Mouse (Mus musculus): ENCODE measurements around the gene Fezf1. TPM values are rescaled to one million over a fixed set of nuclear protein-coding genes. Genes with fewer than 3 reads are reported as not detected.

Fezf1 gene
- polyA plus RNA-seq, 2 experiments = not detected

GRCm38 (mm10) chr6:23273483-23273882 is 25.3 kb upstream of the Fezf1 start:
- Histone ChIP-seq H3K4me3 (ENCODE audit: insufficient read depth in 1 of 2, low read depth in 2 of 2, low read length in 2 of 2) (no peak overlapping the region), H3K9ac (replicated peaks) (no peak overlapping the region), H3K27ac (no peak overlapping the region), H3K27me3 (ENCODE audit: control insufficient read depth, insufficient read depth, low read length) (no peaks in the 10 kb centered on the region), H3K4me1 (replicated peaks; ENCODE audit: control insufficient read depth in 2 of 2, insufficient read depth in 2 of 2, low read length in 1 of 2) (no peaks in the 10 kb centered on the region), H3K36me3 (replicated peaks; ENCODE audit: control insufficient read depth, insufficient read depth, low read depth) (no peaks in the 10 kb centered on the region), H3K4me2 (ENCODE audit: low read depth) (no peak overlapping the region), H3K9me3 (ENCODE audit: control insufficient read depth, low read length) (no peaks in the 10 kb centered on the region)
- DNase-seq (ENCODE audit: low read depth in 3 of 3, low spot score in 3 of 3) = no peak
- no peak for ATAC-seq (ENCODE audit: insufficient read depth)
- TF ChIP-seq EP300 (IDR thresholded peaks at IDR 0.05; ENCODE audit: low read depth) (no peak), CTCF (IDR thresholded peaks at IDR 0.05; ENCODE audit: low read depth) (no peak)
- 70% methylated on average over 4 of the region's 4 CpGs for WGBS (ENCODE audit: insufficient replicate concordance)

- Histone ChIP-seq H3K36me3 (replicated peaks; ENCODE audit: control insufficient read depth, insufficient read depth, low read depth) (no peaks in the 10 kb centered on the region), H3K9ac (replicated peaks) (no peak overlapping the region), H3K4me1 (replicated peaks; ENCODE audit: control insufficient read depth in 2 of 2, insufficient read depth in 2 of 2, low read length in 1 of 2) (no peaks in the 10 kb centered on the region), H3K4me3 (ENCODE audit: insufficient read depth in 1 of 2, low read depth in 2 of 2, low read length in 2 of 2) (no peak overlapping the region), H3K27me3 (ENCODE audit: control insufficient read depth, insufficient read depth, low read length) (no peaks in the 10 kb centered on the region), H3K9me3 (ENCODE audit: control insufficient read depth, low read length) (no peaks in the 10 kb centered on the region), H3K27ac (no peak overlapping the region), H3K4me2 (ENCODE audit: low read depth) (no peak overlapping the region)
- TF ChIP-seq EP300 (IDR thresholded peaks at IDR 0.05; ENCODE audit: low read depth) (no peak), CTCF (IDR thresholded peaks at IDR 0.05; ENCODE audit: low read depth) (no peak)
- no peak for ATAC-seq (ENCODE audit: insufficient read depth)
- no peak for DNase-seq (ENCODE audit: low read depth in 3 of 3, low spot score in 3 of 3)
- WGBS (ENCODE audit: insufficient replicate concordance) = 15% methylated on average over 11 of the region's 11 CpGs
Measured at GRCm38 (mm10) chr6:23272979-23273378, 24.8 kb upstream of the Fezf1 start.

GRCm38 (mm10) chr6:23272542-23272941 is 24.4 kb upstream of the Fezf1 start:
- H3K4me2 ChIP-seq (ENCODE audit: low read depth) = no peak overlapping the region
- H3K9me3 ChIP-seq (ENCODE audit: control insufficient read depth, low read length) = no peaks in the 10 kb centered on the region
- H3K27me3 ChIP-seq (ENCODE audit: control insufficient read depth, insufficient read depth, low read length) = no peaks in the 10 kb centered on the region
- H3K27ac ChIP-seq = no peak overlapping the region
- TF ChIP-seq EP300 (IDR thresholded peaks at IDR 0.05; ENCODE audit: low read depth) (no peak), CTCF (IDR thresholded peaks at IDR 0.05; ENCODE audit: low read depth) (no peak)
- no peaks in the 10 kb centered on the region for H3K36me3 ChIP-seq (replicated peaks; ENCODE audit: control insufficient read depth, insufficient read depth, low read depth)
- no peak for ATAC-seq (ENCODE audit: insufficient read depth)
- H3K4me1 ChIP-seq (replicated peaks; ENCODE audit: control insufficient read depth in 2 of 2, insufficient read depth in 2 of 2, low read length in 1 of 2) = no peaks in the 10 kb centered on the region
- WGBS (ENCODE audit: insufficient replicate concordance) = 31% methylated on average over 7 of the region's 7 CpGs
- no peak overlapping the region for H3K9ac ChIP-seq (replicated peaks)
- no peak for DNase-seq (ENCODE audit: low read depth in 3 of 3, low spot score in 3 of 3)
- H3K4me3 ChIP-seq (ENCODE audit: insufficient read depth in 1 of 2, low read depth in 2 of 2, low read length in 2 of 2) = no peak overlapping the region

GRCm38 (mm10) chr6:23260738-23261050 is 12.5 kb upstream of the Fezf1 start:
- Histone ChIP-seq H3K9ac (replicated peaks) (no peak overlapping the region), H3K4me1 (replicated peaks; ENCODE audit: control insufficient read depth in 2 of 2, insufficient read depth in 2 of 2, low read length in 1 of 2) (no peaks in the 10 kb centered on the region), H3K4me2 (ENCODE audit: low read depth) (no peak overlapping the region), H3K36me3 (replicated peaks; ENCODE audit: control insufficient read depth, insufficient read depth, low read depth) (no peaks in the 10 kb centered on the region), H3K27me3 (ENCODE audit: control insufficient read depth, insufficient read depth, low read length) (peaks cover 29% of the 10 kb centered on the region), H3K9me3 (ENCODE audit: control insufficient read depth, low read length) (no peaks in the 10 kb centered on the region), H3K4me3 (ENCODE audit: insufficient read depth in 1 of 2, low read depth in 2 of 2, low read length in 2 of 2) (no peak overlapping the region), H3K27ac (no peak overlapping the region)
- no peak for ATAC-seq (ENCODE audit: insufficient read depth)
- 3% methylated on average over 9 of the region's 9 CpGs for WGBS (ENCODE audit: insufficient replicate concordance)
- no peak for TF ChIP-seq CTCF (IDR thresholded peaks at IDR 0.05; ENCODE audit: low read depth)
- no peak for TF ChIP-seq EP300 (IDR thresholded peaks at IDR 0.05; ENCODE audit: low read depth)
- no peak for DNase-seq (ENCODE audit: low read depth in 3 of 3, low spot score in 3 of 3)

- H3K27ac ChIP-seq = no peak overlapping the region
- no peak overlapping the region for H3K4me3 ChIP-seq (ENCODE audit: insufficient read depth in 1 of 2, low read depth in 2 of 2, low read length in 2 of 2)
- ATAC-seq (ENCODE audit: insufficient read depth) = no peak
- no peak overlapping the region for H3K9ac ChIP-seq (replicated peaks)
- TF ChIP-seq EP300 (IDR thresholded peaks at IDR 0.05; ENCODE audit: low read depth) (no peak), CTCF (IDR thresholded peaks at IDR 0.05; ENCODE audit: low read depth) (no peak)
- no peak for DNase-seq (ENCODE audit: low read depth in 3 of 3, low spot score in 3 of 3)
- H3K4me2 ChIP-seq (ENCODE audit: low read depth) = no peak overlapping the region
- H3K27me3 ChIP-seq (ENCODE audit: control insufficient read depth, insufficient read depth, low read length) = peaks cover 34% of the 10 kb centered on the region
- H3K4me1 ChIP-seq (replicated peaks; ENCODE audit: control insufficient read depth in 2 of 2, insufficient read depth in 2 of 2, low read length in 1 of 2) = no peaks in the 10 kb centered on the region
- H3K9me3 ChIP-seq (ENCODE audit: control insufficient read depth, low read length) = no peaks in the 10 kb centered on the region
- H3K36me3 ChIP-seq (replicated peaks; ENCODE audit: control insufficient read depth, insufficient read depth, low read depth) = no peaks in the 10 kb centered on the region
- 6% methylated on average over 36 of the region's 36 CpGs for WGBS (ENCODE audit: insufficient replicate concordance)
Measured at GRCm38 (mm10) chr6:23260016-23260737, 12.0 kb upstream of the Fezf1 start.

Data from liver, embryonic 14.5 days (tissue).